Mouse (Mus musculus): ENCODE results near the gene Slc38a10. TPM values are rescaled to one million over a fixed set of nuclear protein-coding genes. Genes with fewer than 3 reads are reported as not detected.

Gene Slc38a10
- total RNA-seq (2021), result 10 to 100 TPM; 82.6 to 83.9 TPM
- long read RNA-seq, experiment 1, full-length matches to known transcripts, result 14 of 65 reads
- long read RNA-seq, experiment 1, partial matches to known transcripts, result 17 of 65 reads
- long read RNA-seq, experiment 1, other reads (novel, unspliced or antisense), result 34 of 65 reads
- long read RNA-seq, experiment 2, full-length matches to known transcripts, result 7 of 43 reads
- long read RNA-seq, experiment 2, partial matches to known transcripts, result 6 of 43 reads
- long read RNA-seq, experiment 2, other reads (novel, unspliced or antisense), result 30 of 43 reads

- peak; percentile 100 for DNase-seq (ENCODE audit: low spot score in 2 of 2)
These were observed at the start of gene Slc38a10 for GRCm38 (mm10) chr11:120151113-120151494. Gene Slc38a10 (minus strand): TSS chr11:120151346.

- DNase-seq (ENCODE audit: low spot score in 2 of 2), result no peak
These were observed 49.5 kb upstream of the Slc38a10 start for GRCm38 (mm10) chr11:120200621-120201020.

GRCm38 (mm10) chr11:120199766-120200165 lies 48.6 kb upstream of the Slc38a10 start:
- DNase-seq (ENCODE audit: low spot score in 2 of 2), result no peak

GRCm38 (mm10) chr11:120198831-120199230 lies 47.7 kb upstream of the Slc38a10 start:
- DNase-seq (ENCODE audit: low spot score in 2 of 2), result no peak

- no peak for DNase-seq (ENCODE audit: low spot score in 2 of 2)
These were observed 39.6 kb upstream of the Slc38a10 start for GRCm38 (mm10) chr11:120190526-120191412.

GRCm38 (mm10) chr11:120189459-120190312 lies 38.5 kb upstream of the Slc38a10 start:
- DNase-seq (ENCODE audit: low spot score in 2 of 2), result peak; percentile 97 to 98

GRCm38 (mm10) chr11:120188481-120189441 lies 37.6 kb upstream of the Slc38a10 start:
- DNase-seq (ENCODE audit: low spot score in 2 of 2), result peak in 1 of 2 experiments; percentile 53

- peak in 1 of 2 experiments; percentile 18 for DNase-seq (ENCODE audit: low spot score in 2 of 2)
These were observed 36.9 kb upstream of the Slc38a10 start for GRCm38 (mm10) chr11:120188102-120188480.

GRCm38 (mm10) chr11:120187236-120188101 lies 36.3 kb upstream of the Slc38a10 start:
- DNase-seq (ENCODE audit: low spot score in 2 of 2), result no peak

GRCm38 (mm10) chr11:120186821-120187235 lies 35.7 kb upstream of the Slc38a10 start:
- DNase-seq (ENCODE audit: low spot score in 2 of 2), result peak in 1 of 2 experiments; percentile 14

GRCm38 (mm10) chr11:120186145-120186740 lies 35.1 kb upstream of the Slc38a10 start:
- DNase-seq (ENCODE audit: low spot score in 2 of 2), result no peak

GRCm38 (mm10) chr11:120185316-120186141 lies 34.4 kb upstream of the Slc38a10 start:
- peak in 1 of 2 experiments; percentile 27 for DNase-seq (ENCODE audit: low spot score in 2 of 2)

GRCm38 (mm10) chr11:120184371-120185315 lies 33.5 kb upstream of the Slc38a10 start:
- DNase-seq (ENCODE audit: low spot score in 2 of 2), result no peak

- no peak for DNase-seq (ENCODE audit: low spot score in 2 of 2)
These were observed 32.6 kb upstream of the Slc38a10 start for GRCm38 (mm10) chr11:120183708-120184107.

- no peak for DNase-seq (ENCODE audit: low spot score in 2 of 2)
These were observed 32.0 kb upstream of the Slc38a10 start for GRCm38 (mm10) chr11:120183180-120183579.

GRCm38 (mm10) chr11:120182396-120183030 lies 31.4 kb upstream of the Slc38a10 start:
- DNase-seq (ENCODE audit: low spot score in 2 of 2), result no peak
